Mouse (Mus musculus): ENCODE measurements at regions not wholly inside any gene's neighbourhood (a gene's known extent, or its start where the extent isn't known, plus 50 kb on each side); places are given as distances from the start of the nearest gene placed in this dataset.
A peak's percentile ranks its signal among the peaks of the same experiment; 100 is the strongest.

DNA sequence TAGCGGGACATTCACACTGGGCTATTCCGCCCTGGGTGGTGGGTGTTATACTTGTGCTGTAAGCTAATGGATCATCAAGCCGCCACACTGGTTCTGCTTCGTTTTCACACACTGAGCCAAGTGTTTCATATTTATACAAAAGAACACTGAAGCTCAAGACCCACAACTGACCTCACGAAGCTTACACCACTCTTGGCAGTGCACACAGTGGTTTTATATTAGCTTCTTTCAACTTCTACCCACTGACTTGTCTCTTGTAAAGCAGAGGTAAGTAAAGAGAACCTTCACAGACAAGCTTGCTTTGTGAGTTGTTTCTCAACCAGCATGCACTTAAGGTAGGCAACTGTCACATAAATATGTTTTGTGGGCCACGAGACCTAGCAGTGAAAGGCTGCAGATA lies 106.9 kb downstream of the 1190002N15Rik start:
- TF ChIP-seq CTCF (IDR thresholded peaks at IDR 0.05; ENCODE audit: insufficient read depth, low read length) (no peak), POLR2A (IDR thresholded peaks at IDR 0.05; ENCODE audit: borderline replicate concordance, extremely low read depth, low read depth, low read length) (no peak)
- H3K4me1 ChIP-seq (ENCODE audit: control insufficient read depth, insufficient read depth, low read length): no peaks in the 10 kb centered on the region
- 88% methylated on average over 6 of the region's 6 CpGs for WGBS
- no peak overlapping the region for H3K4me3 ChIP-seq (replicated peaks; ENCODE audit: extremely low read depth, low read depth, low read length)
- no peak for DNase-seq

- Histone ChIP-seq H3K4me1 (ENCODE audit: control insufficient read depth, insufficient read depth, low read length) (no peaks in the 10 kb centered on the region), H3K4me3 (replicated peaks; ENCODE audit: extremely low read depth, low read depth, low read length) (no peak overlapping the region)
- TF ChIP-seq CTCF (IDR thresholded peaks at IDR 0.05; ENCODE audit: insufficient read depth, low read length): no peak
- no peak for DNase-seq
- 94% methylated on average over 5 of the region's 5 CpGs for WGBS
These were observed 111.1 kb downstream of the 1190002N15Rik start for GRCm38 (mm10) chr9:94426740-94427139.

GRCm38 (mm10) chr9:94425804-94426203 lies 112.1 kb downstream of the 1190002N15Rik start:
- WGBS: 42% methylated on average over 6 of the region's 6 CpGs
- H3K4me1 ChIP-seq (ENCODE audit: control insufficient read depth, insufficient read depth, low read length): no peaks in the 10 kb centered on the region
- TF ChIP-seq CTCF (IDR thresholded peaks at IDR 0.05; ENCODE audit: insufficient read depth, low read length): no peak
- no peak for TF ChIP-seq POLR2A (IDR thresholded peaks at IDR 0.05; ENCODE audit: borderline replicate concordance, extremely low read depth, low read depth, low read length)
- DNase-seq: no peak
- no peak overlapping the region for H3K4me3 ChIP-seq (replicated peaks; ENCODE audit: extremely low read depth, low read depth, low read length)

DNA sequence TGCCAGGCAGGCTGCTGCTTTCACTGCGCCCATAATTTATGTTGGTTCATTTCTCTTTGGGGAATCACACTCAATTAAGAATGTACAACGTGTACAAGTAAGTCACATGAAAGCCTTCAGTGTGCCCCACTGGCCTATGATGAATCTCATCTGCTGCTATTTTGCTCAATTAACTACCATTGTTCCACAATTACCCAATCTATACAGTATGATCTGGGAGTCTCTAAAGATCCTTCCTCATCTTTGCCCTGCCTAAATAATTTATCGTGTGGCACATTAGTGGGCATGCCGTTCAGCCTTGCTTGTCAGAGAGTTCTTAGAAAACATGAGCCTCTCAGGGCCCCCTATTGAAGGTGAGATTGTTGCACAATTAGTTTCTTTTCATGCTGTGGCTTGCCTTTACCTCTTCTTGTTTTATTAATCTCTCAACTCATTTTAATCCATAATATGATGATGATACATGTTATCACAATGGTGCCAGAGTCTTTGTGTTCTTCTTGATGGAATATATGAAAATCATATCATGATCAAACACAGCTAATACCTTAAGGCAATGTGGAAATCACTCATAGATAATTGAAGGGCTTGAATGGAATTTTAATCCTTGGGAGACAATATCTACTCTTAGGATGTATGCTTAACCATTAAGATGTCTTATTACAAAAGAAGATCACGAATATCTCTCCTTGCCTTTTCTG lies 113.3 kb downstream of the 1190002N15Rik start:
- H3K4me3 ChIP-seq (replicated peaks; ENCODE audit: extremely low read depth, low read depth, low read length): no peak overlapping the region
- no peak for DNase-seq
- TF ChIP-seq CTCF (IDR thresholded peaks at IDR 0.05; ENCODE audit: insufficient read depth, low read length): no peak
- no peak for TF ChIP-seq POLR2A (IDR thresholded peaks at IDR 0.05; ENCODE audit: borderline replicate concordance, extremely low read depth, low read depth, low read length)
- 71% methylated on average over 5 of the region's 5 CpGs for WGBS
- H3K4me1 ChIP-seq (ENCODE audit: control insufficient read depth, insufficient read depth, low read length): no peaks in the 10 kb centered on the region

DNA sequence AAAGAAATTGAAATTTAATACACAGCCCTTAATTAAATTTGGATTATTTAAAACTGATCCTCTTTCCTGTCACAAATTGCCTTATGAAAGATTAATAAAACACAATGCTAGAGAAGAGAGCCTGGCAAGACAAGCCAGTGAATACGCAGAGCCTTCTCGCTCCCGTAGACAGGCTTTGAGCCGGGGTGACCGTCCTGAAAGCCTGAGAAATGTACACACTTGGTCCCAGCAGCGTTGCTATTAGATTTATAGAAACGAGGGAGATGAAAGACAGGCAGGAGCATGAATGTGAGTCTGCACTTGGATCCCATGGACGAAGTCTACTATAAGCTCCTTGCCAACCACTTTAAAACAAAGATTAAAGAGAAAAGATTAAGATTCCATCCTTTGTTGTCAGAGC lies 127.3 kb downstream of the 1190002N15Rik start:
- DNase-seq: no peak
- Histone ChIP-seq H3K4me1 (ENCODE audit: control insufficient read depth, insufficient read depth, low read length) (peaks cover 3% of the 10 kb centered on the region; the same call in 1 of the 2 replicates), H3K4me3 (replicated peaks; ENCODE audit: extremely low read depth, low read depth, low read length) (no peak overlapping the region)
- TF ChIP-seq CTCF (IDR thresholded peaks at IDR 0.05; ENCODE audit: insufficient read depth, low read length) (no peak), POLR2A (IDR thresholded peaks at IDR 0.05; ENCODE audit: borderline replicate concordance, extremely low read depth, low read depth, low read length) (no peak)
- WGBS: 68% methylated on average over 8 of the region's 8 CpGs

DNA sequence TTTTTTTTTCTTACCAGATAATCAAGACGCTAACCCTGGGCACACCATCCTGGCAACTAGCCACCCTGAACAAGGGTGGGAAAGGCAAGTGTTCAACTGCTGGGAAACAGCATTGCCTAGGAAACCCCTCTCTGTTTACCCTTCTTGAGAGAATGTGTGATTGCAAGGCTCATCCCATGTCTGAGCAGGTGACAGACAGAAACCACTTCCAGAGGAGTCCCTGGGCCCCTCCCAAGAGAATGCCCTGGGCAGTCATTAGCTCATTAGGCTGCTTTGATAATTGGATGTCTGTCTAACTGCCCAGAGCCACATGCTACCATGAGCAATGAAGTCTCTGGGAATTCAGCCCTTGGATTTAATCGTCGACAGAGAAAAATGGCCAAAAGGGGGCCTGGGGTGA lies 127.8 kb downstream of the 1190002N15Rik start:
- TF ChIP-seq POLR2A (IDR thresholded peaks at IDR 0.05; ENCODE audit: borderline replicate concordance, extremely low read depth, low read depth, low read length): no peak
- no peak for TF ChIP-seq CTCF (IDR thresholded peaks at IDR 0.05; ENCODE audit: insufficient read depth, low read length)
- Histone ChIP-seq H3K4me1 (ENCODE audit: control insufficient read depth, insufficient read depth, low read length) (peaks cover 3% of the 10 kb centered on the region; the same call in 1 of the 2 replicates), H3K4me3 (replicated peaks; ENCODE audit: extremely low read depth, low read depth, low read length) (no peak overlapping the region)
- no peak for DNase-seq
- 46% methylated on average over 3 of the region's 3 CpGs for WGBS

DNA sequence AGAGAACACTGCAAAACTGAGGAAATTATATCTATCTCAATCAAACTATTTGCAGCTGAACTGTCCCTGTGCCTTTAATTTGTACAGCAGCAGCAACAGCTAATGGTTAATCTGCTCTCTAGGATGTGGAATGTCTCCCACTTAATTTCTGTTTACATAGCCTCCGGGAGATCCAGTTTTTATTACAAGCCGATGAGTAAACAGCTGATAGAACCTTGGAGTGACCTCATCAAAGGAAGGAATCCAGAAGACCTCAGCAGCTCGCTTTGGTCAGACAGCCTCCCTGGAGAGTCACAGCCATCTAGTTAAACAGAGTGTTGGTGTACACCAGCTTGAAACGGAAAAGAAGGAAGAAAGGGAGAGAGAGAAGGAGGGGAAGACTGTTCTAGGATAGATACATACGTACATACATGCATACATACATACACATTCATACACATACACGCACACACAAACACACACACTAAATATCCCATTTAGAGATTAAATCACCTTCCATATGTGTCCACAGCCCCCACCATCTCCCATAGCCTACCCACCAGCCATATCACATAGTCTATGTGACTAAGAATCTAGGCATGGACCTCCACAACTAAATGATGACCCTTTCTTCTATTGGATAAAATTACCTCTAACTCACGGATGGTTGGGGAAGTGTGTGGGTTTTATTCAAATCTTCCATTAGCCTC lies 129.1 kb downstream of the 1190002N15Rik start:
- DNase-seq: peak; percentile 9

GRCm38 (mm10) chr9:94407671-94408070 lies 130.2 kb downstream of the 1190002N15Rik start:
- DNase-seq: no peak
- 90% methylated on average over 10 of the region's 10 CpGs for WGBS
- H3K4me3 ChIP-seq (replicated peaks; ENCODE audit: extremely low read depth, low read depth, low read length): no peak overlapping the region
- H3K4me1 ChIP-seq (ENCODE audit: control insufficient read depth, insufficient read depth, low read length): peaks cover 3% of the 10 kb centered on the region; the same call in 1 of the 2 replicates
- TF ChIP-seq CTCF (IDR thresholded peaks at IDR 0.05; ENCODE audit: insufficient read depth, low read length) (no peak), POLR2A (IDR thresholded peaks at IDR 0.05; ENCODE audit: borderline replicate concordance, extremely low read depth, low read depth, low read length) (no peak)

More for the DNA sequence above, 129.1 kb downstream of the 1190002N15Rik start:
- Histone ChIP-seq H3K4me3 (replicated peaks; ENCODE audit: extremely low read depth, low read depth, low read length) (no peak overlapping the region), H3K4me1 (ENCODE audit: control insufficient read depth, insufficient read depth, low read length) (peaks cover 3% of the 10 kb centered on the region; the same call in 1 of the 2 replicates)
- no peak for TF ChIP-seq CTCF (IDR thresholded peaks at IDR 0.05; ENCODE audit: insufficient read depth, low read length)
- no peak for TF ChIP-seq POLR2A (IDR thresholded peaks at IDR 0.05; ENCODE audit: borderline replicate concordance, extremely low read depth, low read depth, low read length)
- WGBS: 33% methylated on average over 7 of the region's 7 CpGs

DNA sequence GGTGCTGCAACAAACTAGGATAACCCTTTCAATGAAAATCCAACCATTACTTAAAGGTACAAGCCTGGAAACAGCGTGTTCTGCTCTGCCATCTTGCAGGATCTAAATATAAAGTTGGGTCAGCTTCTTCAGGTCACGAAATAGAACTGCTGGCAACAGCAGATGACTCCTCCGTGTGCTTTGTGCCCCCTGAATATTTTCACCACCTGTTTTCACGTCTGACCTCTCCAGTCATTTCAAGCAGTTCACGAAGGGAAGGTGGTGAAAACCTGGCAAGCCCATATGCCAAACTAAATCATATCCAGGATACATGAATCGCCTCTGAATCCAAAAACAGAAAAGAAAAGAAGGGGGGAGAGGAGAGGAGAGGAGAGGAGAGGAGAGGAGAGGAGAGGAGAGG lies 133.3 kb downstream of the 1190002N15Rik start:
- no peak for DNase-seq
- 75% methylated on average over 6 of the region's 6 CpGs for WGBS
- TF ChIP-seq POLR2A (IDR thresholded peaks at IDR 0.05; ENCODE audit: borderline replicate concordance, extremely low read depth, low read depth, low read length) (no peak), CTCF (IDR thresholded peaks at IDR 0.05; ENCODE audit: insufficient read depth, low read length) (no peak)
- no peak overlapping the region for H3K4me3 ChIP-seq (replicated peaks; ENCODE audit: extremely low read depth, low read depth, low read length)
- peaks cover 3% of the 10 kb centered on the region; the same call in 1 of the 2 replicates for H3K4me1 ChIP-seq (ENCODE audit: control insufficient read depth, insufficient read depth, low read length)

DNA sequence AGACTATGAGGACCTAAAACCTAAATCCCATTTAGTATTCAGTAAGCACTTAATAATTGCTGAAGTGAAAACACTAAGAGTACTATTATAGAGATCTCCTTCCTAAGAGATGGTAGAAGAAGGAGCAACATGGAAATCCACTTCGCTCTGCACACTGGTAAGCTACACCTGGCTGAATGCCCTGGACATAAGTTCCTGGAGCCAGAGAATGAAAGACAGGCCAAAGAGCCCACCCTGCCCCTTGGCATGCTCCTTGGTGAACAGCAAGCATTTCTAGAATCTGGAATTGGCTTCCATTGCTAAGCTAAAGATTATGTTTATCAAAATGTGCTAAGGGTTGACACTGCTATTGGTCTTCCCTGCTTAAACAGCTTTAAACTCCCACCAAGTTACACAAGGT lies 137.3 kb downstream of the 1190002N15Rik start:
- H3K4me1 ChIP-seq (ENCODE audit: control insufficient read depth, insufficient read depth, low read length): no peaks in the 10 kb centered on the region
- TF ChIP-seq CTCF (IDR thresholded peaks at IDR 0.05; ENCODE audit: insufficient read depth, low read length) (no peak), POLR2A (IDR thresholded peaks at IDR 0.05; ENCODE audit: borderline replicate concordance, extremely low read depth, low read depth, low read length) (no peak)
- DNase-seq: no peak
- 86% methylated on average over 1 of the region's 1 CpGs for WGBS
- H3K4me3 ChIP-seq (replicated peaks; ENCODE audit: extremely low read depth, low read depth, low read length): no peak overlapping the region
